Mouse (Mus musculus) spleen, postnatal 36 days (tissue): ENCODE data around the gene Eif2s2.
"Not testable (repeated sequence)": the region's sequence is repeated elsewhere in the genome, so short reads cannot be mapped to it uniquely, and the experiment has no call there.

Experiments
- DNase-seq, 2 experiments: peaks; one replicate each; pipeline ENCODE4 v3.0.0; 2022; ENCODE audit warnings: low spot score in 2 of 2, mixed read lengths in 1 of 2

The Eif2s2 gene

DNA sequence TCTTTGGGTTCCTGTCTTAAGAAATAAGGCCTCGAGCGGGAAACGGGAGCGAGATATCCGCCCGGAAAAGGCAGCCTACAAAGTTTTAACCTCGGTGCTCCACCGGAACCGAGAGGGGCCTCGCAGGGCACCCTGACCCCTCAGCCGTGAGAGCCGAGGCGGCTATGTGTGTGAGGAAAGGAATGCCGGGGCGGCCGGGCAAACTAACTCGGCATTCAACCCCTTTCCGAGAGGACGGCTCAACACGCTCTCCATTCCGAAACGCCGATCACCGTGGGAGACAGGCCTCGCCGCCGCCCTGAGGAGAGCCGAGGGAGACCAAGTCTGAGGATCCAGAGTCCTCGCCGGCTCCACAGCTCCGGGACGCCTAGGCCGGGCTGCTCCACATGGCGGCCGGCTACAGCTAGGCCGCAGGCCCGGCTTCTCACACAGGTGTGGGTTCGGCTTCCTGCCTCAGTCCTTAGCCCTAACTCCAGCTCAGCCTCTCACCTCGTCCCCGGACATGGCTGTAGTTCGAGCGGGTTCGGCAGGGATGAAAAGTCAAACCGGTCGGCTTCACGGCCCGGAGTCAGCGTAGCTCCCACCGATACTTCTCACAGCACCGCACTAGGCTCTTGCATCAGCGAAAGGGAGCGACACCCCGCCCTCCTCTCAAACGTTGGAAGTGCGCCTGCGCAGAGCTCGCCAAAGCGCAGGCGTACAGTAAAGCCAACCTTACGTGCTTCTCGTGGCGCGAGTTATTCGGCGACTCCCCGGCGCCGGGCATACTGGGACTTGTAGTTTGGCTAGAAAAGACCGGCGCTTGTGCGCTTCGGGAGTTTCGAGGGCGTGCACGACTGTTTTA is at the start of gene Eif2s2:
TSS of gene Eif2s2 (minus strand) at position 735 of the 844 bp plus-strand sequence.
- DNase-seq = peak; percentile 97 to 98

DNA sequence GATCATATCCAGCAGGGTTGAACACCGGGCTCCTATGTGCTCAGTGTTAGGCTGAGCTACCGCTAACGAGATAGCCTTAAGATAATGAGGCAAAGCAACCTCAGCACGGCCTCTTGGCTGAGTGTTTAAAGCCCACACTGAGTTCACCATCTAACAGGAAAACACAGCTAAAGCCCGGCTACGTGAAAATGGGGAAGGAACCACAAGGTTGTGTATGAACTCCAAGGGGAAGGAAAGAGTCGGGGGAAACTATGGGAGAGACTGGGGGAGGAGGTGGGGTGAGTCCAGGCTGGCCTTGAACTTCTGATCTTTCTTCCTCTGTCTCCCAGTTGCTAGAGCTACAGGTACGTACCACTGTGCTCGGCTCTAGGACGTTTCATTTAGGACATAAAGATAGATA is 49.2 kb upstream of the Eif2s2 start:
- DNase-seq = no peak

DNA sequence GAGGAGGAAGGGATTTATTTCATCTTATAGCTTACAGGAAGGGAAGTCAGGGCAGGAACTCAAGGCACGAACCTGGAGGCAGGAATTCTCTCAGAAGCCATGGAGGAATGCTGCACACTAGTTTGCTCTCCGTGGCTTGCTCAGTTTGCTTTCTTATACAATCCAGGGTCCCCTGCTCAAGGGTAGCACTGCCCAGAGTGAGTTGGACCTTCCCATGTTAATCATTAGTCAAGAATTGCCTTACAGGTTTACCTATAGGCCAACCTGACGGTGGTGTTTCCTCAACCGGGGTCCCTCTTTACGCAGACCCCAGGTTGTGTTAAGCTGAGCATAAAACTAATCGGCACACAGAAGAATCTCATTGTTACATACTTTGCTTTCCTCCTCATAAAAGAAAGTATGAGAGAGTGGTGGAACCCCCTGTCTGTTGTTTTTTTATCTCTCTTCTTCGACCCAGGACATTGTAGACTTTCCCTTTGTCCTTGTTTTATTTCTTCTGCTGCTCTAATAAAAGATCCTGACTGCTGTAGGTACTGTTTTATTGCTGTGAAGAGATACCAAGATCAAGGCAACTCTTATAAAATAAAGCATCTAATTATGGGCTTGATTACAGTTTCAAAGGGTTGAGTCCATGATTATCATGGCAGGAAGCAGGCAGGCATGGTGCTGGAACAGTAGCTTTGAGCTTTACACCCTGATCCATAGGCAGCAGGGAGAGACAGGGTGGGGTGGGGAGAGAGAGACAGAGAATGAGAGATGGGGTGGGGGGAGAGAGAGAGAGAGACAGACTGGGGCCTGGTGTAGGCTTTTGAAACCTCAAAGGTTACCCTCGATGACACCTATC is 45.0 kb upstream of the Eif2s2 start:
- DNase-seq = no peak

DNA sequence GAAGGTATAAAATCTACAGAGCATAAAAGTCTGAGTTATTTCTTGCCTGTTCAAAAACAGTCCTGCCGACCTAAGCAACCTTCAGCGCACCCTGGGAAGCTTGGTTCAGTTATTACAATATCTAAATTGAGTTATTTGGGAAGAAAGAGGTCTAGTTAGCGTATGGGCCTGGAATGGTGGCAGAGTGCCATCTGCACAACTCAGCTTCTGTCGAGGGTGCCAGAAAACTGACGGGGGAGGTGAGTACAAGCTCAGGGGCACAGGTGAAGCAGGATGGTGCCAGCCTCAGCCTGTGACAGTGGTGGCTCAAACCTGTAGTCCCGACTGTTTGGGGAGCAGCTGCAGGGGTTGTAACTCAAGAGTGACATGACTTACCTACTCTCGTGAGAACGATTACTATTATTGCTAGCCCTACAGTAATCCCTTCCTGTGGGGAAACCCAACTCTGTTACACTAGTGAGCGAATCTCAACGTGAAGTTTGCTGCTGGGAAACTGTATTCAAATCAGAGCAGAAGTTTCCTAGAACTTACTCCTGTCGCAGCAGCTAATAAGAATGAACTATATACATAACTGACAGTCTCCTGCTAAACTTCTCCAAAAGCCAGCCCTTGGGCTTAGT is 43.9 kb upstream of the Eif2s2 start:
- no peak for DNase-seq

DNA sequence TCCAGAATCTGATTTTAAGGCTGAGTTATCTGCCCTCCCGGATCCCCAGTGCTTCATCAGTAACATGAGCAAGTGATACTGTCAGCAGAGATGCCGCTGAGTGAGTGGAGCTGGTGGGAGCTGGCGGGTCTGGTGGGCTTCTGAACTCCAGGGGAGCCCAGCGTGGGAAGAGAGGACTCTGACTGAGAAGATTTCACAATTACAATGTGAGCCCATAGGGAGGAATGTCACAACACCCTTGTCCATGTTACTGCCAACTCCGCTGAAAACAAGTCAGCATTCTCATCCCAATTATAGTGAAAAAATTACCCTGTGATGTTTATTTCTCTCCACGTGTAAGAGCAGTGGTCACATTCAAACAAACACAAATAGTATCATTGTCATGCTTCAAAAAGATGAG is 43.4 kb upstream of the Eif2s2 start:
- DNase-seq = no peak

DNA sequence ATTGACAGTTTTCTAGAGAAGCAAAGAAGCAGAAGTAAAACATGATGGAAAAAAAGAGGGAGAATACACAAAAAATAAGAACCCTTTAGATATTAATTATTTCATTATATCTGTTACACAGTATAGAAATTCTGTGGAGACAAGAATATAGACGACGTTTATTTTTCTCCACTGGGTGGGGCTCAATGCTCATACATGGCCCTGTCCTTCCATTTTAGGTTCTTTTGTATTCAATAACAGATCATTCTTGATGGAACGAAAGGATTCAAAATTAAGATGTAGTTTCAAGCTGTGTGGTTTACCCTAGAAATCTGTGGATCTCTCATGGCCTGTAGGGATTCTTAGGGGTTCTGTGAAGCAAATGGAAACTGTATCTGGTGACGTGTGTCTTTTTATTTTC is 41.1 kb upstream of the Eif2s2 start:
- DNase-seq = no peak

DNA sequence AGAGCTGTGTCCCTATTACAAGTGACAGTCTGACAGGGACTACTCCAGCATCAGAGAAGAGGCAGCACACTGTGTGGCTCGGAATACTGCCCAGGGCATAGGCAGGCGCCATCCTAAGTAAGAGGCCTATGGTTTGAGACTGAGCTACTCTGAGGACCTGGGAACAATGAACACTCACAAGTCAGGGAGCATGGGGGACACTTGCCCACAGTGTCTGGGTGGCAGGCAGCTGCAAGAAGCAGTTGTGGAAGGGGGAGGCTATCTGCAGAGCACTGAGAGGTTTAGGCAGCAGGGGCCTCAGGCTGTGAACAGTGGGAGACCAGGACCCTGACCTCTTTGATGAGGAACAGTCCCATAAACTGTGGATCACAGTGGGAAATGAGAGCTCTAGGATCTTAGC is 35.6 kb upstream of the Eif2s2 start:
- DNase-seq = no peak

DNA sequence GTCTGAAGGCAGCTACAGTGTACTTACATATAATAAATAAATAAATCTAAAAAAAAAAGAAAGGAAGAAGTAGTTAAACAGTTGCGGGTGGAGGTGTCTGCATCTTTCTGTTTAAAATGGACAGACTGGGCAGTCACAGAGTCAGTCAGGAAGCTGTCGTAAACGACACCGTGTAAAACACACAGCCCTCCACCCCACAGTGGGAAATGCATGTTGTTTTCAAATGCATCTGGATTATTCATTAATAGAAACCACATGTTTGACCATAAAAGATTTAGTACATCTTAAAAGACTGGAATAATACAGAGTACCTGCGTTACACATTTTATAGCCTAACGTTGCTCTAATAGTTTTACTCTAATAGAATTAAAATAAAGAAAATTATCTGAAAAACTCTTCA is 34.1 kb upstream of the Eif2s2 start:
- DNase-seq = no peak

DNA sequence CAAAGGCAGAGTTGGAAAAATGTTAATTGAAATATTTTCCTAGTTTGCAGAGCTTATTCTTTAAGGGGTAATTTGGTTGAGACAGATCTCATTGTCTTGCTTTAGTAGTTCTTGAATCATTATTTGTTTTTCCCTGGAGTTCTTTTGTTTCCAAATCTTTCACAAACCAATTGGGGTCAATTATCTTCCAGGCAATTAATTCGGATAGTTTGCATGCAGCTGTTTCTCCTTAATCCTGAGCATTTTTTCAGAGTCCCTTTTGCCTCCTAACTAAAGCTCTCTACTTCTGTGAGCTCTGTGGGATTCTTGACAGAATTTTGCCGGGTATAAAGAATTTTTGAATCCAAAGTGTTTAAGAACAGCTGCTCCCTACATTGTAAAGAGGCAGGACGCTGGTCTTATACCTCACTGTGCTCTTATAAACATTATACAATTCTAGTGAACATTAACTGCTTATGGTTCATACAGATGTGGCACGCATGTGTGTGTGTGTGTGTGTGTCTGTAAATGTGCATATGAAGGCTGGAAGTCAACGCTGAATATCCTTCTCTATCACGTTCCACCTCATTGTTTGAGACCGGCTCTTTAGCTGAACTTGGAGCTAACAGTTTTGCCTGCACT is 32.8 kb upstream of the Eif2s2 start:
- DNase-seq = no peak

DNA sequence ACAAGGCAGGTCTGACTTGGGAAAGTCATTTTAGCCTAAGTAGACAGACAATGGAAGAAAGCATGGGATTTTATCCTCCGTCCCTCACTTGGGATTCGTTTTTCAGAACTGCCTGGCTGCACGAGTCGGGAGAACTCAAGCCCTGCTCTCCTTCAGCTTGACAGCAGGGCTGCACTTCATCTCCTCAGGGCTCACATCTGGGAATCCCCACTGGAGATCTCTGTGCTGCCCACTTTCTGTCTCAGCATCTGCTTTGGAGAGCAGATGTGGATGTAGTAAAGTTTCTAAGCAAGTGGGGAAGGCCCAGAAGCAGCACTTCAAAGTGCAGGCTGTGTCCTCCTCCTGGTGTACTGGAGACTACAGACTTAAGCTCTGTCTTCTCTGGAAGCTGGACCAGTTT is 29.4 kb upstream of the Eif2s2 start:
- DNase-seq = not testable (repeated sequence)

DNA sequence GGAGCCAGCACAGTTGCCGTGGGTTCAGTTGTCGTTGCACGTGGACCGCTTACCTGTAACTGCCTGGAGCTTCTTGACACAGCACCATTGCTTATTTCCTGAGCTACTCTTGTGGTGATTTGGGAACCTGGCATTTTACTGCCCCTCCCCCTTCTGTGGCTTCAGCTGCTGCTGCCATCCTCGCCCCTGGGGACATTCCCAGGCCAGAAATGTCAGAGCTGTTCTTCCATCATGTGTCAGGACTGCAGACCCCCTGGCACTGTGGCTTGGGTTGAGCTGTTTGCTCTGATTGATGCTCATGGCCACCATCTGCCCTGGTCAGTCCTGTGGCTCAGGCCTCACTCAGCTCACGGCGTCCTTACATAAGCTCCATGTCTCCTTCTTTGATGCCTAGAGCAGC is 28.2 kb upstream of the Eif2s2 start:
- DNase-seq = no peak

DNA sequence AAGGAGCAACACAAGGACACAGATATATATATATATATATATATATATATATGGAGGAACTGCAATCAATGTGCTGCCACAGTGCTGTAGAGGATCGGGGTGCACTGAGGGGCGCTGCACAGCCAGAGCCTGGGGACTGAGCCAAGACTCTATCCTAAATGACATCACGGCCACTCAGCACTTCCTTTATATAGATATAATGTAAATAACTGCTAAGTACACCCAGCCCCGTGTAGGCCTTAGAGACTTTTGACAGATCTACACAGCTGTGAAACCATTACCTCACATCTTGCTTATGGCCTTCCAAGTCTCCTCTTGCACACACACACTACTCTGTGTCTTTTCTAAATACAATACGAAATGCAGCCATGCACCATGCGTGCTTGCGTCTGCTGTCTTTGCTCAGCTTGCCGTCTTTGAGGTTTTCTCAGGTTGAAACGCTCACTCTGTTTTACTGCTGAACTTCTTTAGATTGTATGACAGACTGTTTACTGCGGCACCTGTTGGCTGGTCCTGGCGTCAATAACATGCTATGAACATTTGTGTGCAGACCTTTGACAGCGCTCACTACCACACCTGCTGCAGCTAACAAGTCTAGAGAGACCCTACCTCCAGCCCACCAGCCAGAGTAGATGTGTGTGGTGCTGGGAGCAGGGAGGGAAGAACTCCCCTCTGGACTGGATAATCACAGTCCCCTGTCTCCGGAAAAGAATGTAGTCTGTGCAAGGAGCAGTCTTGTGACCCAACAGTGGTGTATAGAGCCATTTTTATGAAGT is 25.3 kb upstream of the Eif2s2 start:
- DNase-seq = no peak

DNA sequence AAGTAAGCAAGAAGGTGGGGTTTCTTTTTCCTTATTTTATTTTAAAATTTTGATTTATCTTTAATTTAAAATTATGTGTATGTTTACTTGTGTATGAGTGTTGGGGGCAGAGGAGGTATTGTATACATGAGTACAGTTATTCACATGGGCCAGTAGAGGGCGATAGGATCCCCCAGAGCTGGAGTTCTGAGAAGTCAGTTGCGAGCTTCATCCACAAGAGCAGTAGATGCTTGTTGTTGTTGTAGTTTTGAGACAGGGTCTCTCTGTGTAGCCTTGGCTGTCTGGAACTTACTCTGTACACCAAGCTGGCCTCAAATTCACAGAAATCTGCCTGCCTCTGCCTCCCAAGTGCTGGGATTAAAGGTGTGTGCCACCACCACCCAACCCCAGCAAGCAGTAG is 23.8 kb upstream of the Eif2s2 start:
- DNase-seq = no peak

DNA sequence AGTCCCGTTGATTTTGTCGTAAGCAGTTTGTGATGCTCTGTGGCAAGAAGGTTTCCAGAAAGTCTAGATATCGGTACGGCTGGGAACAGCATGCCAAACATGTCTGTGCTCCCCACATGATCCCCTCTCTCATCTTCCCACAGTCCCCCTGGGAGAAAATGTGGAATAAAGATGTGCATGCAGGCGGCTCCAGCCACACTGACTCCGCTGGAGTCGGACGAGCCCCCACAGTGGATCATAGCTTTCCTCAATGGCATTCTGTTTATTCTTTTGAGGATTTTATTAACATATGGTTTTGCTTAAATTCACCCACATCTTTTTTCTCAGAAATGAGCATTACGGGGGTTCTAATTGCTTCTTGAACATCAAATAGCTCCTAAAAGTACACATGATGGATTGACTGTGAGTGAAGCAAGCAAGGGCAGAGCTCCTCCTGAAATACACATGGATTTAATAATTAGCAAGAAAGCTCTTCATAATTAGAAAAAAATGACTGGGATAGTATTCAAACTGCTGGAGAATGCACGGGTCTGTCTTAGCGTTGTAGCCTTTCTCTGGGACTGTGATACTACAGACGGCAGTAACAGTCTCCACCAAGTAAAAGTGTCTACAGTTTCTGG is 23.3 kb upstream of the Eif2s2 start:
- no peak for DNase-seq

DNA sequence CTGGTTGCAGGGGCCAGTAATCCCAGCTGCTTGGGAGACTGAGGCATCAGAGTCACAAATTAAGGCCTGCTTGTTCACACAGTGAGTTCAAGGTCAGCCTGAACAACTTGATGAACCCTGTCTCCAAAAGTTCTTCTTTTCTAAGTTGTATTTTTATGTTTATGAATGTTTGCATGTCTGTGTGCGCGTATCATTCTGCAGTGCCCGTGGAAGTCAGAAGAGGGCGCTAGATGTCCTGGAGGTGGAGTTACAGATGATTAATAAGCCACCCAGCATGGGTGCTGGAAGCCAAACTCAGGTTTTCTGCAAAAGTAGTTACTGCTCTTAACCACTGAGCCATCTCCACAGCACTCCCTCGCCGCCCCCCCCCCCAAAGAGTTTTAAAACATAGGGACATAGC is 17.1 kb upstream of the Eif2s2 start:
- DNase-seq = no peak

DNA sequence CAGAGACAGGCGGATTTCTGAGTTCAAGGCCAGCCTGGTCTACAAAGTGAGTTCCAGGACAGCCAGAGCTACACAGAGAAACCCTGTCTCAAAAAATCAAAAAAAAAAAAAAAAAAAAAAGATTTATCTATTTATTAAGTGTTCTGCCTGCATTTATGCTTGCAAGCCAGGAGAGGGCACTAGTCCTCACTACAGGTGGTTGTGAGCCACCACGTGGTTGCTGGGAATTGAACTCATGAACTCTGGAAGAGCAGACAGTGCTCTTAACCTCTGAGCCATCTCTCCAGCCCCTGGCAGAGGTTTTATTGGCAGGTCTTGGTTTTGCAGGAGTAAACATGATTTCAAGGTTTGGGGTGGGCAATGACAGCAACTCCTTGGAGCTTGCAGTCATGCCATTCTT is 15.5 kb upstream of the Eif2s2 start:
- not testable (repeated sequence) for DNase-seq

DNA sequence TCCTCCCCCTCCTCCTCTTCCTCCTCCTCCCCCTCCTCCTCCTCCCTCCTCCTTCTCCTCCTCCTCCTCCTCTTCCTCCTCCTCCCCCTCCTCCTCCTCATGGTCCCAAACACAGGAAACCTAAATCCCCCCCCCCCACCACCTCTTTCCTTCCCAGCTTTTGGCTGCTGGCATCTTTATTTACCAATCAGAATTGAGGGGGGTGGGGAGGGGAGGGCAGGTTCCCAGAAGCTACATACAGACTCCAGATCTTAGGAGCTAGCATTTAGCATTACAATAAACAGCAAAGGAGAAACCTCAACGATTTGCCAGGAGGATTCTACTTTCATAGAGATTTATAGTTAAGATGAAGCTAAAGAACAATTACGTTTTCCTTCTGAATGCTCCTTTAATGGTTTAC is 13.1 kb upstream of the Eif2s2 start:
- DNase-seq = no peak

DNA sequence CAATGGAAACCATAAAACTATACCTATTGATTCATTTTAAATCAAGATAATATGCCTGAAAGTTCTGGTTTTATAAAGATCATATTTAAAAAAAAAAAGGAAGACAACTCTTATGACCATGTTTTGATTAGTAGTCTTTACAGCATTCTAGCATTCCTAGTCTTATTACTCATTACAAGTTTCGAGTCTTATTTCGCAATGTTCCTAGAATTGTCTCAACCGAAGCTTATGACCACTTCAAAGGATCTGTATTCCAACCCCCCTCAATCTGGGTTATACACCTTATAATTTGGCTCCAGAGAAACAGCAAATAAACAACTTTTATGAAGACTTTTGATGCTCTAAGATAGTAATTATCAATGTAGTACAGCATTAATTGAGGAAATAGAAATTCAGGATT is 9.4 kb upstream of the Eif2s2 start:
- DNase-seq = no peak

DNA sequence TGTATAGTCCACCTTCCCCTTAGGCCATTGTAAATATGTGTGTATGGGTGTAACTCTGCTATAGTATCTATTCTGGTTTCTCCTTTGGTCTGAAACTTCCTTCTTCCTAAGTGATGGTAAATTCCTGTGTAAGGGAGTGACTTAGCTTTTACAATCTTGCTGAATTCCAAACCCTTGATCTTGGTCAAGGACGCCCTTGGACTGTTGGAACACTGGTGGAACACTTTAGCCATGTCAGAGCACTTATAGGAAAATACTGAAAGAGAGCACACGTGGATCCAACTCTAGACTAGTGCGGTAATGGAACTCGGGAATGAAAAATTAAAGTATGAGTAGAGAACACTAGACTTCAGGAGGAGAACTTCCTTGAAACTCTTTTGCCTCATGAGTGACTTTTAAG is 6.7 kb upstream of the Eif2s2 start:
- DNase-seq = not testable (repeated sequence)

DNA sequence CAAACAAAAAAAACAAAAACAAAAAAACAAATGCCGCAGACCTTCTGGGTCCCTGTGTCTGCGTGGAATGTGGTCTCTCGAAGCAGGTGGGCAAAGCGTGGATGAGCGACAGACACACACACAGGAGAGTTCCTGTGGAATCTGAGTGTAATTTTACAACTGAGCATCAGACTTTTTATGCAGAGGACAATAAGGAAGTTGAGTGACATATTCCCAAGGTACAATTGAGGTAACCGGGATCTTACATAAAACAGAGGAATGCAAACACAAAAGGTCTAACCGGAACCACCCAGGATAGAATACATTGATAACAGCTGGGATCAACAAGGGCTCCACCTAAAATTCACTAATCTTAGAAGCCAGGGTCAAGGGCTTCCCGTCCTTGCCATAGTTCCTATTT is 6.3 kb upstream of the Eif2s2 start:
- not testable (repeated sequence) for DNase-seq

DNA sequence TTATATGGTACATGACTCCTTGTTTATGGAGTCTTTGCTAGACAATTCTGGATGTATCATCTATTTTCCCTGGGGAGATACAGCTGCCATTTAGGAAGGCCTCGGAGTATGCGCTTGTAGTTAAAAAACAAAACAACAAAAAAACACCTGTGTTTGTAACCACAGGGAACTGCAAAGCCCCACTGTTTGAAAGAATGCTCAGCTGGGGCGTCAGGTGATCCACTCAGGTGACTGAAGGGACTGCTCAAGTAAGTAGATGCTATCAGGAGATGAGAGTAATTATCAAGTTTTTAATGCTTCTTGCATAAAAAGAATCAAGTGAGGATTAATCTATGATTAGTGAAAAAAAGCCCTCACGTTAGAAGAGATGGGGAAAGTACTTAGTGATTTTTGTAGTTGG is 813 bp upstream of the Eif2s2 start:
- DNase-seq = no peak
